Mouse (Mus musculus) CD4-positive, CD25-positive, alpha-beta regulatory T cell, adult 2 months (primary cell): ENCODE data around the gene Klhdc2.

ENCODE experiments used
- DNase-seq: peaks from one replicate; pipeline ENCODE4 v3.0.0-alpha.2; 2012; ENCODE audit warnings: low read depth, low spot score

Gene Klhdc2

GRCm38 (mm10) chr12:69300391-69300790, 3.9 kb downstream of the Klhdc2 start:
- no peak for DNase-seq

- no peak for DNase-seq
Measured at GRCm38 (mm10) chr12:69302171-69302570, 5.7 kb downstream of the Klhdc2 start.

GRCm38 (mm10) chr12:69304051-69304450, 7.6 kb downstream of the Klhdc2 start:
- no peak for DNase-seq

GRCm38 (mm10) chr12:69306333-69306732, 9.9 kb downstream of the Klhdc2 start:
- no peak for DNase-seq

- no peak for DNase-seq
Measured at GRCm38 (mm10) chr12:69309659-69310058, 13.2 kb downstream of the Klhdc2 start.

GRCm38 (mm10) chr12:69318431-69318830, 21.9 kb downstream of the Klhdc2 start:
- no peak for DNase-seq

GRCm38 (mm10) chr12:69331187-69331586, 34.7 kb downstream of the Klhdc2 start:
- no peak for DNase-seq

GRCm38 (mm10) chr12:69332147-69332546, 35.7 kb downstream of the Klhdc2 start:
- DNase-seq: no peak

GRCm38 (mm10) chr12:69333547-69333946, 37.1 kb downstream of the Klhdc2 start:
- DNase-seq: peak; percentile 79

GRCm38 (mm10) chr12:69349928-69350327, 53.4 kb downstream of the Klhdc2 start:
- DNase-seq: no peak

GRCm38 (mm10) chr12:69351685-69352084, 55.2 kb downstream of the Klhdc2 start:
- peak; percentile 66 for DNase-seq

GRCm38 (mm10) chr12:69356546-69357299, 60.2 kb downstream of the Klhdc2 start, which contains the start of gene Nemf:
TSS of gene Nemf (minus strand) at chr12:69357165.
- DNase-seq: peak; percentile 90

GRCm38 (mm10) chr12:69357300-69357646, 60.8 kb downstream of the Klhdc2 start:
- no peak for DNase-seq
